Mouse (Mus musculus) cerebellum, adult 2 months (tissue): ENCODE results near the gene Cfd.

Experiments
- CTCF ChIP-seq: fragments of 200-500 bp; IDR thresholded peaks from 2 replicates; pipeline ENCODE4 v1.5.1; 2011; ENCODE audit warnings: low read depth, mild to moderate bottlenecking, control low read depth, low read length, moderate library complexity, borderline replicate concordance; ENCODE audit not compliant: insufficient read depth
- POLR2A ChIP-seq: fragments of 200-500 bp; IDR thresholded peaks from 2 replicates; pipeline ENCODE4 v1.6.1; 2011; ENCODE audit warnings: low read length, control low read depth, borderline replicate concordance; ENCODE audit not compliant: insufficient read depth

DNA sequence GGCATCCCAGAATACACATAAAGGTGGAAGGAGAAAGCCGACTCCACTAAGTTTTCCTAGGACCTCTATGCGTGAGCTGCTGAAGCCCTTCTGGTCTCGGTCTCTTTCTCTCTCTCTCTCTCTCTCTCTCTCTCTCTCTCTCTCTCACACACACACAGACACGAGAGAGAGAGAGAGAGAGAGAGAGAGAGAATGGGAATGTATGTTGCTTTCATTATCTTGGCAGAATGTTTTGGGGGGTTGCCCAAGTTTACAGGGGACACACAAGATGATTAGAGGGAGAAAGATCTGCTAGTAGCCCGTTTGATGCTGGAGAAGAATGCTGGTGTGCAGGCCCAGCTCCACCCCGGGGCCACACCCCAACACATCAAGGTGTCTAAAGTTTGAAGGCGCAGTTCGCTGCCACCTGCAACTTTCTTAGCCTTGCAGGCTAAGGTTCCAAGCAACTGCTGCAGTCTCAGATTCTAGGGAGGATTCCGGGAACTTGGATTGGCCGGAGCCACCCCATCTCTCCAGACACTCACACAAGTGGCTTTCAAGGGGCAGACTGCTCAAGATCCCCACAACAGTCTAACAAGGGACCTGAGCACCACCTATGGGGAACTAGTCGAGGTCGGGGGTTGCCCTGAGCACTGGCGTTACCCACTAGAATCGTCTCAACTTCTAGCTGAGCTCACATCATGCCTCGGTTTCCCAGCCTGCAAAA lies 35.3 kb downstream of the Cfd start:
- no peak for TF ChIP-seq POLR2A
- no peak for TF ChIP-seq CTCF
